Mouse (Mus musculus) lung, postnatal 14 days (tissue): ENCODE measurements around the gene Adpgk.
"Not testable (repeated sequence)": the region's sequence is repeated elsewhere in the genome, so short reads cannot be mapped to it uniquely, and the experiment has no call there.

Source experiments
- DNase-seq: peaks from one replicate; pipeline ENCODE4 v3.0.0; 2021

The Adpgk gene

GRCm38 (mm10) chr9:59291688-59292492 is 532 bp downstream of the Adpgk start:
- DNase-seq = no peak

DNA sequence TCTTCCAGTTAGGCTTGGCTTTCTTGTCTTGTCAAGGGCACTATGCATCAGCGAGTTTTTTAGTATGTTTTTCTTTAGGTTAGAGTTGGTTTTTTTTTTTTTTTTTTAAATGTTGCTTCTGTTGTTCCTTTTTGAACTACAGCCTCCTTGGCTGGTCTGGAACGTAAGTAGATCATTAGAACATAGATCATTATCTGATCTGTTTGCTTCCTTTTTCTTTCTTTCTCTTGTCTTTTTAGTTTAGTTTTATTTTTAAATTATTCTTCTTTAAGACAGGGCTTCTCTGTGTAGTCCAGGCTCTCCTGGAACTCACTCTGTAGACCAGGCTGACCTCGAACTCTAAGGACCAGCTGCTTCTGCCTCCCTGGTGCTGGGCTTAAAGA is 1.1 kb downstream of the Adpgk start:
- DNase-seq = no peak

- no peak for DNase-seq
Observed at GRCm38 (mm10) chr9:59296419-59296818, 5.1 kb downstream of the Adpgk start.

DNA sequence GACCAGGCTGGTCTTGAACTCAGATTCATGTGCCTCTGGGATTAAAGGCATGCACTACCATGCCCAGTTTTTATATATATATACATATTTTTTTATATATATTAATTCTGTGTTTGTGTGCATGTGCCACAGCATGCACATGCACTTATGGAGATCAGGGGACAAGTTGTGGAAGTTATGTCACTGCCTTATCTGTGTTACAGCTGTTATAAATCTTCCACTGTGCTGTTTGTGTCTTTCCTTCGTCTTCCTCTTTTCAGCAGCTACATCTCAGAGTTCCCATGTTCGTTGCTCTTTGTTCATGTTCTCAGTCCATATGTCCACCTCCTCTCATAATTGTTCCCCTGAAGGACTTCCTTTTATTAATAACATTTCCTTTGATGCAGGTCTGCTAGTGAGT is 16.5 kb downstream of the Adpgk start:
- DNase-seq = no peak

- no peak for DNase-seq
Observed at GRCm38 (mm10) chr9:59310582-59311283, 19.4 kb downstream of the Adpgk start.

DNA sequence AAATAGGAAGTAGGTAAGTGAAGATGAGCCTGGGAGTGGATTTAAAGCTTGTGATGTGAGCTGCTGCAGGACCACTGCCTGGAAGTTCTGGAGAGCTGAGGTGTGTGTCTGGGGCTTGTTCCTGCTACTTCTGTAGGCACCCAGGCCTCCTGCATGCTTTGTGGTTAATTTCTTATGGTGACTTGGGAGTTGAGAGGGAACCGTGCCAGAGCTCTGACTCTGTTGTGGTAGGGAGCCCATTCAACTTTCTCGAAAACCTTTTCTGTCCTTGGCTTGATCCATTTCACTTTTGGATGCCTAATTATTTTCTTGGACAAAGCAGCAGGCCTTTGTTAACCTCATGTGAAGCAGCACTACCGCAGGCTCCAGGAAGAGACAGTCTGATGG is 19.9 kb downstream of the Adpgk start:
- no peak for DNase-seq

DNA sequence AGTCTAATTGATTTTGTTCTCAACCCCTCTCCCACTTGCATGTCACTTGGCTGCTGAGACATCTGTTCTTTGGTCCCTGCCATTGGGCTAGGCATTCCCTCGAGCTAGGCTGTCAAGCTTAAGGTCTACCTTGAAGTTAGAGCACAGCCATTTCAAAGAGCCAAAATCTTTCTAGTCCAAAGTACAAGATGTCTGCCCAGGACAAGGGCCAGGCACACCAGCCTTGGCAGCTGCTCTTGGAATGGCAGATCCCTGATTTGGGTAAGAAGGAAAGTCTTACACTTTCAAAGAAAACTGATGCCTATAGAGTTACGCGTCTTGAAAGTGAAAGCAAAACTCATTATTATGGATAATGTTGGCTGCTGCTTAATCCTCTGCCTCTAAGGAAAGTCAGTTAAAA is 24.8 kb downstream of the Adpgk start:
- no peak for DNase-seq

- DNase-seq = no peak
Observed at GRCm38 (mm10) chr9:59324351-59324750, 33.0 kb downstream of the Adpgk start.

- no peak for DNase-seq
Observed at GRCm38 (mm10) chr9:59330055-59330454, 38.7 kb downstream of the Adpgk start.

GRCm38 (mm10) chr9:59336539-59336938 is 45.2 kb downstream of the Adpgk start:
- DNase-seq = no peak

GRCm38 (mm10) chr9:59337889-59338288 is 46.5 kb downstream of the Adpgk start:
- DNase-seq = no peak

DNA sequence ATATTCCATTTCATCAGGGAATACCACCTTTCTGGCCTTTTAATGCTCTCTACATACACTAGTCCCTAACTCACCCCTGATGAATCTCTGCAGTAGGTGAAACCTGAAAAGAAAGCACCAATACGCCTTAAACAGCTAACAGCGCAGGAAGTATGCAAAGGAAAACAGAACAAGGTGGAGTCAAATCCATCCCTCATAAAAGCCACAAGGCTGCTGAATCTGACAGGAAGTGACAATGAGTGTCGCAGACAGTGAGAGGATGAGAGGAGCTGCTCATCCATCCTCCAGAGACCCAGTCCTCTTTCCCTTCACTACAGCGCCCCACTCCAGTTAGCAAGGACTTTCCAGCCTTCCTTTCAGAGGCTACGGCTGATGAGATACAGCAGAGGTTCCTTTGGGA is 47.1 kb downstream of the Adpgk start:
- no peak for DNase-seq

GRCm38 (mm10) chr9:59339107-59339506 is 47.7 kb downstream of the Adpgk start:
- no peak for DNase-seq

GRCm38 (mm10) chr9:59340002-59340401 is 48.6 kb downstream of the Adpgk start:
- DNase-seq = peak; percentile 19

DNA sequence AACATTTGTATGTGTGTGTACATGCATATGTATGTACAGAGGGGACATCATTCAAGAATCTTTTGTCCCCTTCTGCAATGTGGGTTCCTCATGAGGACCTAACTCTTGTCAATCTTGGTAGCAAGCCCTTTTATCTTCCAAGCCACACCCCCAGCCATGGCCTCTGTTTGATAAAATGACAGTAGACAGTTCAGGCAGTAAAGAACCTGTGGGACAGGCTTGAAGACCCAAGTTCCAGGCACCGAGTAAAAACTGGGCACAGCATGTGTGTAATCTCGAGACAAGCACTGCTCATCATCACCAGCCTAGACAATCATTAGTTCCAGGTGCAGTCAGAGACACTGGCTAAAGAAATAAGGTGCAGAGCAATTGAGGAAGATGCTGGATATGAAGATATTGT is 54.8 kb downstream of the Adpgk start:
- no peak for DNase-seq

GRCm38 (mm10) chr9:59352586-59353252 is 61.4 kb downstream of the Adpgk start:
- no peak for DNase-seq

- peak; percentile 95 for DNase-seq
Observed at GRCm38 (mm10) chr9:59353253-59353639, 61.9 kb downstream of the Adpgk start, which contains the start of gene Bbs4. Gene Bbs4, minus strand, starts transcription at chr9:59353508.

DNA sequence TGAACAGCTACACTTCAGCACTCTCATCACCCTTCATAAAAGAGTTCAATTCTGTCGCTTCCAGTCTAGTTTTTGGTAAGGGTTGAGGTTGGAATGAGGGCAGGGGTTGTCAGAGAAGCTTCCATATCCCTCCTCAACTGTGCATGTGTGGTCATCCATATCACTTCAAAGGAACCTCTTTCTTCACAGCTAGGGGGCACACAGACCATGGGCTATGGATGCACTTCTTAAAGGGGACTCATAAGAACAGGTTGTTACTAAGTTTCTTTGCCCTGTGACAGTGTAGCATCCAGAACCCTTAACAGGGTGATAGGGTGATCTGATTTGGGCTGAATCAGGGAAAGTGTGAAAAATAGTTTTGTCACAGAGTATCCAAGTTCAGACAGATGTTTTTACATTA is 66.7 kb downstream of the Adpgk start:
- not testable (repeated sequence) for DNase-seq

DNA sequence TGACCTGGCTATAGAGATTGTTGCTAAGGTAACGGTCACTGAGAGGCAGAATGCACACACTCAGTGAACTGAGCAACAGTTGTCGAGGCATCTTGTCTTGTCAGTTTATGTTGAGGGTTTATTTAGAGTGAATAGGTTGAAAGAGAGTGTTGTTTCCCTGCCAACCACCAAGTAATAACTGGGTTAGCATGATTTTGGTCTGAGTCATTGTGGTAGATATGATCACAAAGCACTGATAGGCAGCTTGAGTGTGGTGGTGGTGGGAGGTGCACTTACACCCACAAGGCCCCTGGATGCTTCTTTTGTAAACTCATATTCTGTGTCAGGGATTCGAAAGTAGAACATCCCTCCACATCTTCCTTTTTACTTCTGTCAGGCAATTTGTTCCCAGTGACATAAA is 69.1 kb downstream of the Adpgk start:
- not testable (repeated sequence) for DNase-seq

DNA sequence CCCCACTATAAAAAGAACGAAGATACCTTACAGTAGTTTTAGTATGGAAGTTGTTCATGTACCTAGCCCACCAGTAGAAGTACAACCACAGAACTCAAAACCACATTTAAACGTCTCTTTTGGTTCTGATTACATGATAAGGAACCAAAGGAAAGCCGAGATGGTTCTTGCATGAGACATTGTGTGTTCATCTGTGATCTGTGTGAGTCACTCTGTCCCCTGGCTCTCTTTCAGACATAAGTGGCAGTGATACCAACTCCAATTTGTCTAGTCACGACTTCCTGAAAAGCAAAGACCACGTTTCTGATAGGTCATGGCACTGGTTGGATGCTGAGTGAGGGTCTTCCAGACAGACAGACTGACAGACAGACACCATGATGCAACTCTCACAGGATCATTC is 77.9 kb downstream of the Adpgk start:
- no peak for DNase-seq

- no peak for DNase-seq
Observed at GRCm38 (mm10) chr9:59369646-59370045, 78.3 kb downstream of the Adpgk start.
